Mouse (Mus musculus) erythroblast, embryonic 14.5 days (primary cell): ENCODE measurements at regions not wholly inside any gene's neighbourhood (a gene's known extent, or its start where the extent isn't known, plus 50 kb on each side); places are given as distances from the start of the nearest gene placed in this dataset.

Source experiments
- GATA1 ChIP-seq: IDR thresholded peaks from 2 replicates; pipeline ENCODE4 v1.6.1; 2012; ENCODE audit warnings: low read length, inconsistent platforms, mixed read lengths
- TAL1 ChIP-seq: IDR thresholded peaks from 3 replicates; pipeline ENCODE4 v1.6.1; 2012; ENCODE audit warnings: low read length, inconsistent platforms, mixed read lengths

- TF ChIP-seq GATA1, result no peak
- no peak for TF ChIP-seq TAL1
Measured at GRCm38 (mm10) chr9:87897336-87897735, 166.3 kb upstream of the Tbx18 start.
